Mouse (Mus musculus): ENCODE results near the gene Errfi1.

DNA sequence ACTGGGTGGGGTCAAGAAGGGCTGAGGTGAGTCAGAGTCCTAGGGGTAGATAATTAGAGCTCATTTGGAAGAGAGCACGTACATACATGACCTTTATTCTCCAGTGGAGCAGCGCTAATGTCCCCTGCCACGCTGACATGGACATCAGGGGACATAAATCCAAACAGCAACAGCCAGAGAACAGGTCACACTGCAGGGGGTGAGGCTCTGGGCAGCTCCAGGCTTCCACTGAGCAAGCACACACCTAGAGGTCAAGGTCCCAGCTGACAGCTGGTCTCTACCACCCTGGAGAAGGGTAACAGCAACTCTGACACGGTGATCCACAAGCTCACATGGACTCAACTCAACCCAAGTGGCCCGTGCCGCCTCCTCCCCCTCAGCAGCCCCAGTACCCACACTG is 49.5 kb upstream of the Errfi1 start:
- no peak for TF ChIP-seq CTCF (IDR thresholded peaks at IDR 0.05; ENCODE audit: control insufficient read depth, insufficient read depth, low read length)
- no peak for TF ChIP-seq POLR2A (IDR thresholded peaks at IDR 0.05; ENCODE audit: borderline replicate concordance, control insufficient read depth, low read depth, low read length)
